Mouse (Mus musculus): ENCODE measurements around the gene CK137956. TPM values are rescaled to one million over a fixed set of nuclear protein-coding genes. Genes with fewer than 3 reads are reported as not detected.

CK137956 gene
- polyA plus RNA-seq, 1 experiment from 2014 or later, result not detected

DNA sequence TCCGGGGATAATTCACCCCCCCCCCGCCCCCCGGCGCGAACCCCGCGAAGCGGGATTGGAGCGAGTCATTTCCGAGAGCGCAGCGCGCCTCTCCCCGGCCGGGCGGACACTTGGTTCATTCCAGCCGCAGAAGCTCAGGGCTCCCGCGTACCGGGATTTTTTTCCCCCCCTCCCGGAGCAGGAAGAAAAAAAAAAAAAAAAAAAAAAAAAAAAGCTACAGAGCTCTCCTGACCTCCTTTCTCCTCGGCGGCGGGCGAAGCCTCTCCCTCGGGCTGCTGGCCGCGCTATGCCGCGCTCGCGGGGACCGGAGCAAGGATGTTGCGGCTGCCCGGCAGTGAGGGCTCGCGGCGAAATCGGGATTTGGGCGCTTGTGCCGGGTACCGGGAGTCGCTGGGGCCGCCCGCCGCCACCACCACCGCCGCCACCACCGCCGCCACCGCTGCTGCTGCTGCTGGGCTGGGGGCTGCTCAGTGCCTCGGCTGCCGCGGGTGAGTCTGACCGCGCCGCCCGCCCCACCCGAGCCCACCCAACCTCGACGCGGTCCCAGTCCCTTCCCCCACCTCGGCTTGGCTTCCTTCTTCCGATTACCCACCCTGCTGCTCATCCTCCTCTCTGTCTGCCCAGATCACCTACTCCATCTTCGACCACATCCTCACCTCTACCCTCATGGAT is 17.2 kb upstream of the CK137956 start, which contains the start of gene Csmd2:
TSS of gene Csmd2 (plus strand) at position 74 of the 672 bp plus-strand sequence.
- peak within 1 kb of the TSS; percentile 38 for H3K4me3 ChIP-seq (ENCODE audit: low read depth, low read length)
- no peaks in the 10 kb centered on the region for H3K36me3 ChIP-seq (ENCODE audit: control insufficient read depth, insufficient read depth, low read length)
- H3K27me3 ChIP-seq (replicated peaks; ENCODE audit: control insufficient read depth, insufficient read depth, low read length), result peaks cover 68% of the 10 kb centered on the region
- under 1% methylated on average over 51 of the region's 65 CpGs for WGBS
- H3K4me1 ChIP-seq (replicated peaks; ENCODE audit: control insufficient read depth, insufficient read depth, low read length), result peaks cover 6% of the 10 kb centered on the region; the same call in 1 of the 2 replicates
- H3K4me2 ChIP-seq (ENCODE audit: low read length), result peak within 1 kb of the TSS; percentile 67
- H3K9me3 ChIP-seq (ENCODE audit: control insufficient read depth, low read length), result no peaks in the 10 kb centered on the region
- DNase-seq (ENCODE audit: low spot score) (peak; percentile 66), ATAC-seq (replicated peaks; ENCODE audit: low FRiP score, low TSS enrichment, low read depth) (0 out of 2 replicates have a peak, but pooled peaks have one; percentile 43)
- H3K9ac ChIP-seq (ENCODE audit: low read length), result 0 out of 2 replicates have a peak within 1 kb of the TSS, but pooled peaks have one; percentile 20
- no peak within 1 kb of the TSS for H3K27ac ChIP-seq (ENCODE audit: low read depth)

DNA sequence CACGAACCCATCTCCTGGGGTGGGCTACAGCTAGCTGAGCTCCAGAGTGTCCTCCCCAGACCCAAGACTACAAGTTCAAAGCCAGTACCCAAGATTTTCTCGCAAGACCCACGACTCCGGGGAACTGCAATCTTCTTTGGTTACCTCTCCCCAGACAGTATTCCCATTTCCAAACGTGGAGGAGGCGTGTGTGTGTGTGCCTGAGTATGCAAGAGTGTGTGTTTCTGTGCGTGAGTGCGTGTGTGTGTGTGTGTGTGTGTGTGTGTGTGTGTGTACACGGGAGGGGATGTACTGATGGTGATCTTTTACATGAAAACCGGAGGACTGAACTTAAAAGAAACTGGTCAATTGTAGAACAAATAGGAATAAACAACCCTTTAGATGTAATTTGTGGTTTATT is 16.5 kb upstream of the CK137956 start:
- WGBS, result 14% methylated on average over 10 of the region's 10 CpGs
- Histone ChIP-seq H3K27me3 (replicated peaks; ENCODE audit: control insufficient read depth, insufficient read depth, low read length) (peaks cover 68% of the 10 kb centered on the region), H3K27ac (ENCODE audit: low read depth) (no peak overlapping the region), H3K4me2 (ENCODE audit: low read length) (peak overlapping the region; percentile 67), H3K4me1 (replicated peaks; ENCODE audit: control insufficient read depth, insufficient read depth, low read length) (peaks cover 6% of the 10 kb centered on the region; the same call in 1 of the 2 replicates), H3K9ac (ENCODE audit: low read length) (no peak overlapping the region), H3K9me3 (ENCODE audit: control insufficient read depth, low read length) (no peaks in the 10 kb centered on the region), H3K36me3 (ENCODE audit: control insufficient read depth, insufficient read depth, low read length) (no peaks in the 10 kb centered on the region), H3K4me3 (ENCODE audit: low read depth, low read length) (peak overlapping the region; percentile 38; the same call in 1 of the 2 replicates)
- ATAC-seq (replicated peaks; ENCODE audit: low FRiP score, low TSS enrichment, low read depth) (no peak), DNase-seq (ENCODE audit: low spot score) (no peak)

DNA sequence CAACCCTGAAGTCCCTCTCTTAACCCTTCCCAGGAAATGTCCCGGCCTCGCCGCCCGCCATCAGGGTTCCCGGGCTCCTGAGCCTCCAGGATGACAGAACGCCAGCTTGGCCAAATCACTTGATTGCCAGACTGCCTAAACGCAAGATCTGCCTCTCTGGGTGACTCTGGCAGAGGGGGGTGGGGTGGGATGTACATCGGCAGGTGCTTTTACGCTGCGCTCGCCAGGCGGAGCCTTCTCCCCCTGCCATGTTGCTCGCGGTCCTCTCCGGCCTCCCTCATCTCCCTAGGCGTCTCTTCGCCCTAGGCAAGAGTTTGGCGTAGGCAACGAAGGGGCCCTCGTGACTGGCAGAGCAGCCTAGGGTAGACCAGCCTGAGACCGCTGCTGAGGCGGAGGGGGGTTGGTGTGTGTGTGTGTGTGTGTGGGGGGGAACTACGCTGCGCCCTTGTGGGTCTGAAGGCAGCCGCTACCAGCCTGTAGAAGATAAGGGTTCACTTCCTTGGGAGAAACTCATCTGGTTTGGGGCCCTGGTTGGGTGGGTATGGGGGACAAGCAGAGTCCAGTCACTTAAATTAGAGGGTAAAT is 15.8 kb upstream of the CK137956 start:
- H3K4me3 ChIP-seq (ENCODE audit: low read depth, low read length), result no peak overlapping the region
- H3K27me3 ChIP-seq (replicated peaks; ENCODE audit: control insufficient read depth, insufficient read depth, low read length), result peaks cover 68% of the 10 kb centered on the region
- DNase-seq (ENCODE audit: low spot score), result no peak
- H3K4me2 ChIP-seq (ENCODE audit: low read length), result no peak overlapping the region
- no peak for ATAC-seq (replicated peaks; ENCODE audit: low FRiP score, low TSS enrichment, low read depth)
- no peaks in the 10 kb centered on the region for H3K36me3 ChIP-seq (ENCODE audit: control insufficient read depth, insufficient read depth, low read length)
- no peak overlapping the region for H3K27ac ChIP-seq (ENCODE audit: low read depth)
- H3K9me3 ChIP-seq (ENCODE audit: control insufficient read depth, low read length), result no peaks in the 10 kb centered on the region
- 4% methylated on average over 25 of the region's 25 CpGs for WGBS
- H3K9ac ChIP-seq (ENCODE audit: low read length), result no peak overlapping the region
- peaks cover 6% of the 10 kb centered on the region; the same call in 1 of the 2 replicates for H3K4me1 ChIP-seq (replicated peaks; ENCODE audit: control insufficient read depth, insufficient read depth, low read length)

DNA sequence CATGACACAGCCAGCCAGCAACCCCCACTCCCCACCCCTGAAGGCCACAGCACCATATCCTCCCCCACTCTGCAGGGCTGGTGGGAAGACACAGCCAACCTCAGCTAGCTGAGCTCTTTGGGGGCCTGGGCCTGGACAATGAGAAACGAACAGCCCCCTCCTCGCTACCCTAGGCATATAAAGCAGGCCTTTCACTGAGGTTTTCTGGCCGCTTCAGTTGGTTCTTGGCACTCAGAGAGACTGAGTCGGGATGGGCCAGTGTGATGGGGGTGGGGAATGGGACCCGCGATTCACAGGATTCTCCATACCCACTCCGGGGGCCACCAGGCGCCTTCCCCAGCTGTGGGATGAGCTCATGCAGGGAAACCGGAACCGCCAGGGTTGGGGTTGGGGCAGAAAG is 15.1 kb upstream of the CK137956 start:
- whole genome bisulfite sequencing, result 20% methylated on average over 10 of the region's 10 CpGs
- Histone ChIP-seq H3K4me3 (ENCODE audit: low read depth, low read length) (no peak overlapping the region), H3K4me2 (ENCODE audit: low read length) (no peak overlapping the region), H3K36me3 (ENCODE audit: control insufficient read depth, insufficient read depth, low read length) (no peaks in the 10 kb centered on the region), H3K27ac (ENCODE audit: low read depth) (no peak overlapping the region), H3K27me3 (replicated peaks; ENCODE audit: control insufficient read depth, insufficient read depth, low read length) (peaks cover 66% of the 10 kb centered on the region), H3K9ac (ENCODE audit: low read length) (no peak overlapping the region), H3K9me3 (ENCODE audit: control insufficient read depth, low read length) (no peaks in the 10 kb centered on the region), H3K4me1 (replicated peaks; ENCODE audit: control insufficient read depth, insufficient read depth, low read length) (peaks cover 6% of the 10 kb centered on the region; the same call in 1 of the 2 replicates)
- no peak for ATAC-seq (replicated peaks; ENCODE audit: low FRiP score, low TSS enrichment, low read depth)
- DNase-seq (ENCODE audit: low spot score), result no peak

DNA sequence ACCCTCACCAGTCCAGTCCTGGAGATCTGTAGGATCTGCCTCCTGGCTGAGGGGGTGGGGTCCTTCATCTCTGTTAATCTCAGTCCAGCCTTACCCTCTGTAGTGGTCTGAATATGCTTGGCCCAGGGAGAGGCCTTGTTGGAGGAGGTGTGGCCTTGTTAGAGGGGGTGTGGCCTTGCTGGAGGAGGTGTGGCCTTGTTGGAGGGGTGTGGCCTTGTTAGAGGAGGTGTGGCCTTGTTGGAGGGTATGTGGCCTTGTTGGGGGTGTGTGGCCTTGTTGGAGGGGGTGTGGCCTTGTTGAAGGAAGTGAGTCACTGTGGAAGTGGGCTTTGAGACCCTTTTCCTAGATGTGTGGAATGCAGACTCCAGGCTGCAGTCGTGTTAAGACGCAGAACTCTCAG is 13.7 kb upstream of the CK137956 start:
- peaks cover 52% of the 10 kb centered on the region for H3K27me3 ChIP-seq (replicated peaks; ENCODE audit: control insufficient read depth, insufficient read depth, low read length)
- DNase-seq (ENCODE audit: low spot score) (no peak), ATAC-seq (replicated peaks; ENCODE audit: low FRiP score, low TSS enrichment, low read depth) (no peak)

DNA sequence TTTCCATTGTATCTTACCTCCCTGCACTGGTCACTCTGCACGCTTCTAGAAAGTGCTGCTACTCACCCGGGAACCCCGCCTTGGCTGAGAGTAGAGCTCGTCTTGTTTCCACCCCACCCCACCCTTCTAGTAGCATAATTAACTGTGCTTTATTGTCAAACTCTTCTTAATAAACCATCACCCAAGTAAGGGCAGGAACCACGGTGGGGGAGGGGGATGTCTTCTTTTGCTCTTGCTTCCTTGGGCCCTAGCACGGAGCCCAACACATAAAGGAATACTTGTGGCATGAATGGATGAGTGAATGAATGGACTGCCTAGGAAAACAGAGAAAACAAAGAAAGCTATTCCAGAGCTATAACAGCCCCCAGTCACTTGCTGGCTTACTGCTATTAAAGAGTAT is 10.4 kb upstream of the CK137956 start:
- WGBS, result 80% methylated on average over 6 of the region's 6 CpGs
- no peaks in the 10 kb centered on the region for H3K9me3 ChIP-seq (ENCODE audit: control insufficient read depth, low read length)
- DNase-seq (ENCODE audit: low spot score) (no peak), ATAC-seq (replicated peaks; ENCODE audit: low FRiP score, low TSS enrichment, low read depth) (no peak)
- no peak overlapping the region for H3K9ac ChIP-seq (ENCODE audit: low read length)
- H3K4me2 ChIP-seq (ENCODE audit: low read length), result no peak overlapping the region
- no peak overlapping the region for H3K4me3 ChIP-seq (ENCODE audit: low read depth, low read length)
- H3K4me1 ChIP-seq (replicated peaks; ENCODE audit: control insufficient read depth, insufficient read depth, low read length), result no peaks in the 10 kb centered on the region
- no peaks in the 10 kb centered on the region for H3K36me3 ChIP-seq (ENCODE audit: control insufficient read depth, insufficient read depth, low read length)
- H3K27me3 ChIP-seq (replicated peaks; ENCODE audit: control insufficient read depth, insufficient read depth, low read length), result peaks cover 19% of the 10 kb centered on the region
- H3K27ac ChIP-seq (ENCODE audit: low read depth), result no peak overlapping the region

More for the DNA sequence above, 13.7 kb upstream of the CK137956 start:
- no peak overlapping the region for H3K9ac ChIP-seq (ENCODE audit: low read length)
- no peak overlapping the region for H3K4me3 ChIP-seq (ENCODE audit: low read depth, low read length)
- H3K4me1 ChIP-seq (replicated peaks; ENCODE audit: control insufficient read depth, insufficient read depth, low read length), result peaks cover 6% of the 10 kb centered on the region; the same call in 1 of the 2 replicates
- H3K36me3 ChIP-seq (ENCODE audit: control insufficient read depth, insufficient read depth, low read length), result no peaks in the 10 kb centered on the region
- 79% methylated on average over 2 of the region's 2 CpGs for whole genome bisulfite sequencing
- H3K27ac ChIP-seq (ENCODE audit: low read depth), result no peak overlapping the region
- H3K4me2 ChIP-seq (ENCODE audit: low read length), result no peak overlapping the region
- no peaks in the 10 kb centered on the region for H3K9me3 ChIP-seq (ENCODE audit: control insufficient read depth, low read length)

DNA sequence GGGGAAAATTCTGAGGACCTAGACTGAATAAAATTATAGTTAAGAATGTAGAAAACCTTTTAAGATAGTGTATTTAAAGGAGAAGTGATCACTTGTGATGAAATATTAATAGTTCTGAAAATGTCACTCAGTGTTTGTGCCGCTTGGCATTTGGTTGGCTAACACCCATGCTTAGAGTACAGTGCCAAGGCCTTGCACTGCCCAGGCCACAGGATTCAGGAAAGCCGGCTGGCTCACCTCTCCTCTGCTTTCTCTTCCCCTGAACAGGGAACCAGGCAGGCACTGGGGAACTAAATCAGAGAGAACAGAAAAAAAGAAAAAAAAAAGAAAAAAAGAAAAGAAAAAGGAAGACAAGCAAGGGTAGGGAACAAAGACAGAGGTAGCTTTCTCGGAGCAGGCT is 2.2 kb upstream of the CK137956 start:
- ATAC-seq (replicated peaks; ENCODE audit: low FRiP score, low TSS enrichment, low read depth), result no peak
- Histone ChIP-seq H3K9ac (ENCODE audit: low read length) (no peak overlapping the region), H3K36me3 (ENCODE audit: control insufficient read depth, insufficient read depth, low read length) (no peaks in the 10 kb centered on the region), H3K27ac (ENCODE audit: low read depth) (no peak overlapping the region), H3K4me1 (replicated peaks; ENCODE audit: control insufficient read depth, insufficient read depth, low read length) (no peaks in the 10 kb centered on the region), H3K27me3 (replicated peaks; ENCODE audit: control insufficient read depth, insufficient read depth, low read length) (peaks cover 54% of the 10 kb centered on the region), H3K4me2 (ENCODE audit: low read length) (no peak overlapping the region), H3K4me3 (ENCODE audit: low read depth, low read length) (no peak overlapping the region), H3K9me3 (ENCODE audit: control insufficient read depth, low read length) (no peaks in the 10 kb centered on the region)
- 88% methylated on average over 3 of the region's 3 CpGs for WGBS
- DNase-seq (ENCODE audit: low spot score), result no peak

DNA sequence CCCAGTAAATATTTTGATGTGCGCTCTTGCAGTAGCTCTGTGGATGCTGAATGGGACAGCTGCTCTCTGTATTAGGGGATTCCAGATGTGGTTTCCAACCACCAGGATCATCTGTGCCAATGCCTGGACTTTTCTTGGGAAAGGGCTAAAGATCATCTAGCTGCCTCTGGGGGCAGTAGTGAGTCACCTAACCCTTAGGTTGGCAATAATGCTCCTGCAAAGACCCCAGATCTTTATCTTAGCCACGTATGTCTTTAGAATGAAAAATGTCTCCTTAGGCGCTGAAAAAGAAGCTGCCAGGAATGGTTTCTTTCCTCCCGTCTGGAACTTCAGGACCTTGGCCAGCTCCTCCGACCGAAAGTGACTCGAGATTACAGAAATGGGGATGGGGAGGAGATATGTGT is 731 bp downstream of the CK137956 start:
- DNase-seq (ENCODE audit: low spot score) (peak; percentile 89), ATAC-seq (replicated peaks; ENCODE audit: low FRiP score, low TSS enrichment, low read depth) (no peak)
- H3K4me1 ChIP-seq (replicated peaks; ENCODE audit: control insufficient read depth, insufficient read depth, low read length), result no peaks in the 10 kb centered on the region
- H3K27ac ChIP-seq (ENCODE audit: low read depth), result no peak overlapping the region
- no peaks in the 10 kb centered on the region for H3K36me3 ChIP-seq (ENCODE audit: control insufficient read depth, insufficient read depth, low read length)
- H3K27me3 ChIP-seq (replicated peaks; ENCODE audit: control insufficient read depth, insufficient read depth, low read length), result peaks cover 58% of the 10 kb centered on the region
- no peak overlapping the region for H3K4me2 ChIP-seq (ENCODE audit: low read length)
- no peaks in the 10 kb centered on the region for H3K9me3 ChIP-seq (ENCODE audit: control insufficient read depth, low read length)
- WGBS, result 7% methylated on average over 7 of the region's 7 CpGs
- no peak overlapping the region for H3K4me3 ChIP-seq (ENCODE audit: low read depth, low read length)
- H3K9ac ChIP-seq (ENCODE audit: low read length), result no peak overlapping the region
